Mouse (Mus musculus): Measurements from ENCODE around the gene Lrp2bp. TPM values are rescaled to one million over a fixed set of nuclear protein-coding genes. Genes with fewer than 3 reads are reported as not detected.

The Lrp2bp gene
- polyA plus RNA-seq (2012; rRNA removed), result 0.25 and 0.27 TPM in 2 replicates

DNA sequence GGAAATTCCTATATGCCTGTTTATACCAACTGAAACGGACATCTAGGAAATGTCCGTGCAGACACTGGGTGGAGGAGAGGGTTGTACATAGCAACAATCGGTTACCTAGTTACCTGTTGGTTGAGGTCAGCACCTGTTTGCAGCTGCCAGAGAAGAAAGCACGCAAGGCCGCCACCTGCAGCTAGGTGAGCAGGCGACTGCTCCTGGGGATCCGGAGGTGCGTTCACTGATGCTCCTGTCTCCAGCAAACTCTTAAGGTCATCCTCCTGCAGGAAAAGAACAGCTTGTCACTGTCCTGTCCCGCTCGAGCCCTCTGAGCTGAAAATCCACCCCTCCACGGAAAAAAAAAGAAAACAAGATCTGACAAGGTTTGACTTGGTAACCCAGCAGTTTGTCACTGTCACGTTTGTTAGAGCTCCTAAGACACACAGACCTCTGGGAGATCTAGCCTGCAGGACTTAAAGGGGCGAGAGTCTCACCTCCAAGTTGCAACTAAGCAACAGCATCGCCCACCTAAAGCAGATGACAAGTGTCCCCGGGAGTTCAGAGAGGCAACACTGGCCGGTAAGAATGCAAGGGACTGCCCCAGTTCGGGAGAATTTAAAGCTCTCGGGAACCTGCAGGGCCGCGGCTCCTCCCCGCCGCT is at the start of gene Lrp2bp:
Gene Lrp2bp (plus strand): TSS at position 166 of the 646 bp plus-strand sequence.

DNA sequence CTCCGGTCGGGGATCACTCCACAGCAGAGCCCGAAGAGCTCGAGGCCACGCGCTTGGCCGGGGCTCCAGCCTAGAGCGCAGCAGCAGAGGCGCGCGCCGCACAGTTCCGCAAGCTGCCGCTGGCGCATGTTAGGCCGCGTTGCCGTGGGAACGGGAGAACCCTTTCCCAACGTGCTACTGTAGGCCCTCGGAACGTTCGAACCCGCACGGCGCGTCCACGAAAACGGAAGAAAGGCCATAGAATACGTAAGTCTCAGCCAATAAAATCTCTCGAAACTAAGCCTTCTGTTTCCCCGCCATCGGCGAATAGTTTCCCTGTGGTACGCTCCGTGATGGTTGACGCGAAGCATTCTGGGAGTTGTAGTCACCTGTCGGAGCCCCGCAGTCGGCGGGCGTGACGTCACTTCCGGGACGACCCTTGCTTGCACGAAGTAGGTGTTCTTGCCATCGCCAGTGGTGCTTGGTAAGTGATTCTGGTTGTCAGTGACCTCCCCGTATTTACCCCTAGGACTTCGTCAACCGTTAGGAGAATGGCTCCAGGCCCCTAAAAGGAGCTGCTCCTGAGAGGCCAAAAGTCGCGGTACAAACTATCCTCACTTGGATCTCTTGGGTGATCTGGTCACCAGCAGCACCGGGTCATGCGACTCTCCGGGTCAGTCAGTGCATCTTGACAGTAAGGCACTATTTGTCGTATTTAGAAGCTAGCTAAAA is 23.8 kb upstream of the Lrp2bp start, which contains the start of the genes 1700029J07Rik and Ufsp2:
Gene 1700029J07Rik (minus strand): TSS at position 127 of the 711 bp plus-strand sequence.
Gene Ufsp2 (plus strand): TSS at position 403 of the 711 bp plus-strand sequence.

DNA sequence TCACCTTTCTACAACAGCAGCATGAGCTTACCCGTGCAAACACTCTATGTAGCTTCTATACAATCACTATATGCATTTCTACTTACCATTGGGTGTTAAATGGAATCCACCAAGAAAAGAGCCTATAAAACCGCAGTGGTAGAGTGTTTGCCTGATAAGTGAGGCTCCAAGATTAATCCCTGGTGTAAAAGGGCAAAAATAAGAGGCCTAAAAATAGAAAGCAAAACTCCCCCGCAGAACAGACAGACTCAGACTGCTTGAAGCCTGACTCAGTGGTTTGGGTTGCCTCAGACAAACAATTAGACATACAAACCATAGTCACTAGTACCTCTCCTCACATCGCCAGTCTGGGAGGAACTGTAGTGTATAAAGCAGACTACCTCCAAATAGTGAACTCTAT is 6.5 kb downstream of the Lrp2bp start, which contains the start of gene Ankrd37:
Gene Ankrd37 (minus strand): TSS at position 112 of the 400 bp plus-strand sequence.

Other genes with a start within 250 kb of the Lrp2bp start
- gene Pdlim3, start 113.8 kb upstream of the Lrp2bp start, polyA plus RNA-seq (2012; rRNA removed), result 3.4 and 10.3 TPM in 2 replicates
- gene Ccdc110, start 64.7 kb upstream of the Lrp2bp start, polyA plus RNA-seq (2012; rRNA removed), result 0.10 and 0.20 TPM in 2 replicates
- gene 1700029J07Rik, start 24.1 kb upstream of the Lrp2bp start, polyA plus RNA-seq (2012; rRNA removed), result 8.7 and 10.1 TPM in 2 replicates
- gene Ufsp2, start 23.8 kb upstream of the Lrp2bp start, polyA plus RNA-seq (2012; rRNA removed), result 42.9 and 46.7 TPM in 2 replicates
- 34.2 and 35.2 TPM in 2 replicates for gene Ankrd37, start 6.4 kb downstream of the Lrp2bp start, polyA plus RNA-seq (2012; rRNA removed)
- gene Cfap97, start 152.5 kb downstream of the Lrp2bp start, polyA plus RNA-seq (2012; rRNA removed), result 12.5 and 12.9 TPM in 2 replicates
- 23.8 and 25.2 TPM in 2 replicates for gene Snx25, start 152.9 kb downstream of the Lrp2bp start, polyA plus RNA-seq (2012; rRNA removed)
- gene Slc25a4, start 212.0 kb downstream of the Lrp2bp start, polyA plus RNA-seq (2012; rRNA removed), result 710 and 754 TPM in 2 replicates